Mouse (Mus musculus) intestine, postnatal 0 days (tissue): Measurements from ENCODE around the gene Nprl3. TPM values are rescaled to one million over a fixed set of nuclear protein-coding genes. Genes with fewer than 3 reads are reported as not detected.

Experiments
- ATAC-seq: fragments of 200-750 bp; cut with Nextera tagmentation; 2 replicates; pipeline ENCODE4 v1.8.0; 2017; ENCODE audit warnings: mild to moderate bottlenecking, moderate TSS enrichment, moderate library complexity
- H3K27ac ChIP-seq: fragments of 300-500 bp; sonication (generic); 2 replicates; pipeline ENCODE4 v1.5.1; 2014; ENCODE audit warnings: mild to moderate bottlenecking, low read depth, low read length, moderate library complexity
- H3K27me3 ChIP-seq: fragments of 300-500 bp; sonication (generic); replicated peaks from 2 replicates; pipeline ENCODE4 v1.6.1; 2014; ENCODE audit warnings: low read length, mixed read lengths; ENCODE audit not compliant: control insufficient read depth, insufficient read depth
- H3K36me3 ChIP-seq: fragments of 300-500 bp; sonication (generic); 2 replicates; pipeline ENCODE4 v1.6.1; 2014; ENCODE audit warnings: mild to moderate bottlenecking, moderate library complexity; ENCODE audit not compliant: control insufficient read depth, insufficient read depth
- H3K4me1 ChIP-seq: fragments of 300-500 bp; sonication (generic); replicated peaks from 2 replicates; pipeline ENCODE4 v1.6.1; 2014; ENCODE audit warnings: antibody characterized with exemption, low read length, mixed read lengths; ENCODE audit not compliant: control insufficient read depth, insufficient read depth
- H3K4me2 ChIP-seq: fragments of 300-500 bp; sonication (generic); replicated peaks from 2 replicates; pipeline ENCODE4 v1.6.1; 2014; ENCODE audit warnings: low read depth, mild to moderate bottlenecking, moderate library complexity
- H3K4me3 ChIP-seq: fragments of 300-500 bp; sonication (generic); 2 replicates; pipeline ENCODE4 v1.5.1; 2014; ENCODE audit warnings: low read depth, low read length
- H3K9ac ChIP-seq: fragments of 300-500 bp; sonication (generic); 2 replicates; pipeline ENCODE4 v1.6.1; 2014; ENCODE audit warnings: mild to moderate bottlenecking, low read depth, low read length
- H3K9me3 ChIP-seq: fragments of 300-500 bp; sonication (generic); 2 replicates; pipeline ENCODE4 v1.6.1; 2016; ENCODE audit warnings: mixed run types; ENCODE audit not compliant: control insufficient read depth
- CTCF ChIP-seq: sonication (generic); IDR thresholded peaks from 2 replicates; pipeline ENCODE4 v1.5.1; 2016; ENCODE audit warnings: low read depth, mild to moderate bottlenecking, control low read depth, antibody characterized with exemption, moderate library complexity
- WGBS: fragments of 180-500 bp; shearing (Covaris S2); extraction: QIAGEN DNeasy Blood & Tissue Kit; methylation state at CpG from one replicate; pipeline ENCODE4 v1.1.7; 2014; 5-methylcytosine and 5-hydroxymethylcytosine counted together
- polyA plus RNA-seq: library from polyadenylated mRNA; unstranded; fragments of >200 nt; fragmentation: Nextera tagmentation; extraction: Ambion mirVana; gene quantifications from 2 replicates; pipeline ENCODE4 v1.2.1, GENCODE M21; 2015

Nprl3 gene
- polyA plus RNA-seq, 1 experiment from 2014 or later: 19.8 TPM

DNA sequence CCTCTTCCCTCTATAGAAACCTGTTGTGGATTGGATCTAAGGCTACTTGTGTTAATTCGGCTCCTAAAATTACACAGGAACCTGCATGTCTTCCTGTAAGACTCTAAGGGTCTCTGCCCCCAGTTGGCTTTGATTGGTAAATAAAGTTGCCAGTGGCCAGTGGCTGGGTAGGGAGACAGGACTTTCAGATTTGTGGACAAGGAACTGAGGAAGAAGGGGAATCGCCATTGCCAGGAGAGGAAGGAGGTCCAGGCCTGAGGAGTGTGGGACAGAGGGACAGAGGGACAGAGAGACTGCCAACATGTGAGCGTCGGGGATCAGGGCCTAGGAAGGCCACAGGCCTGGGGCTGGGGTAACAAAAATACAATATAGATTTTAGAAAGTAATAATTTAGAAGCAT is 86.3 kb downstream of the Nprl3 start:
- 72% methylated on average over 4 of the region's 4 CpGs for WGBS
- ATAC-seq: no peak
- Histone ChIP-seq H3K9me3 (no peaks in the 10 kb centered on the region), H3K27ac (no peak overlapping the region), H3K36me3 (no peaks in the 10 kb centered on the region), H3K27me3 (no peaks in the 10 kb centered on the region), H3K4me1 (no peaks in the 10 kb centered on the region), H3K4me3 (no peak overlapping the region), H3K9ac (no peak overlapping the region), H3K4me2 (no peak overlapping the region)
- no peak for TF ChIP-seq CTCF

DNA sequence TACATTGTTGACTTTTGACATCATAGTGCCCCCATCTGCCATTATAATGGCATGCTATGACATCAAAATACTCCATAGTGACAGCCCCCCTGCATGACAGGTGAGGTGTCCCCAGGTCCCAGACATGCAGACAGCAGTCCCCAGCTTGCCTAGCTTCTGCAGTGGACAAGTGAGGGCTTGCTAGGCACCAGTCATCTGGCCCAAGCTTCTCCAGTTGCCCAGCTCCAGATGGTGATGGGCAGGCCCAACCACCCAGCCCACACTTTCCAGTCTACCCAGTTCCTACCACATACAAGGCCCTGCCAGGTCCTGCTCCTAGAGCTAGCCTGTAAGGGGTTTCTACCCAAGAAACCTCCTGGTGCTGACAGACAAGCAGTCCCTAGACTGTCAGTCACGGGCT is 89.0 kb downstream of the Nprl3 start:
- Histone ChIP-seq H3K4me1 (no peaks in the 10 kb centered on the region), H3K27ac (no peak overlapping the region), H3K36me3 (no peaks in the 10 kb centered on the region), H3K27me3 (no peaks in the 10 kb centered on the region), H3K4me3 (no peak overlapping the region), H3K9me3 (no peaks in the 10 kb centered on the region), H3K4me2 (no peak overlapping the region), H3K9ac (no peak overlapping the region)
- ATAC-seq: no peak
- 68% methylated on average over 1 of the region's 1 CpGs for WGBS
- no peak for TF ChIP-seq CTCF

Other genes starting within 250 kb of the Nprl3 start
- gene Il9r, start 67.4 kb downstream of the Nprl3 start, polyA plus RNA-seq: not detected in 2 replicates
- 27.0 and 28.0 TPM in 2 replicates for gene Snrnp25, start 62.3 kb downstream of the Nprl3 start, polyA plus RNA-seq
- gene Rhbdf1, start 45.4 kb downstream of the Nprl3 start, polyA plus RNA-seq: 20.7 and 26.1 TPM in 2 replicates
- gene Mpg, start 41.2 kb downstream of the Nprl3 start, polyA plus RNA-seq: 19.2 and 20.9 TPM in 2 replicates
- 0.23 TPM in 1 of 2 replicates, not detected in the other for gene Hba-x, start 8.7 kb upstream of the Nprl3 start, polyA plus RNA-seq
- gene Hba-a1, start 15.8 kb upstream of the Nprl3 start, polyA plus RNA-seq: 405 and 624 TPM in 2 replicates
- gene Hbq1b, start 19.3 kb upstream of the Nprl3 start, polyA plus RNA-seq: not detected in 2 replicates
- 860 and 1,295 TPM in 2 replicates for gene Hba-a2, start 28.8 kb upstream of the Nprl3 start, polyA plus RNA-seq
- gene Hbq1a, start 32.4 kb upstream of the Nprl3 start, polyA plus RNA-seq: 0.21 TPM in 1 of 2 replicates, not detected in the other
- 3.2 TPM in 2 replicates for gene Sh3pxd2b, start 80.1 kb upstream of the Nprl3 start, polyA plus RNA-seq
- 7.1 and 7.9 TPM in 2 replicates for gene Ubtd2, start 187.7 kb upstream of the Nprl3 start, polyA plus RNA-seq